Mouse (Mus musculus) brain, embryonic 14.5 days (tissue): ENCODE measurements around the gene Ccdc9.

ENCODE experiments used
- CTCF ChIP-seq: fragments of 200-500 bp; IDR thresholded peaks from 2 replicates; pipeline ENCODE4 v1.5.1; 2012; ENCODE audit warnings: inconsistent platforms, mild to moderate bottlenecking, moderate library complexity, borderline replicate concordance; ENCODE audit not compliant: insufficient read depth, insufficient read length; ENCODE audit errors: extremely low read depth
- POLR2A ChIP-seq: fragments of 200-500 bp; IDR thresholded peaks from 2 replicates; pipeline ENCODE4 v1.6.1; 2012; ENCODE audit warnings: mild to moderate bottlenecking, inconsistent platforms, borderline replicate concordance; ENCODE audit not compliant: poor library complexity, insufficient read depth, insufficient read length, severe bottlenecking; ENCODE audit errors: extremely low read depth

DNA sequence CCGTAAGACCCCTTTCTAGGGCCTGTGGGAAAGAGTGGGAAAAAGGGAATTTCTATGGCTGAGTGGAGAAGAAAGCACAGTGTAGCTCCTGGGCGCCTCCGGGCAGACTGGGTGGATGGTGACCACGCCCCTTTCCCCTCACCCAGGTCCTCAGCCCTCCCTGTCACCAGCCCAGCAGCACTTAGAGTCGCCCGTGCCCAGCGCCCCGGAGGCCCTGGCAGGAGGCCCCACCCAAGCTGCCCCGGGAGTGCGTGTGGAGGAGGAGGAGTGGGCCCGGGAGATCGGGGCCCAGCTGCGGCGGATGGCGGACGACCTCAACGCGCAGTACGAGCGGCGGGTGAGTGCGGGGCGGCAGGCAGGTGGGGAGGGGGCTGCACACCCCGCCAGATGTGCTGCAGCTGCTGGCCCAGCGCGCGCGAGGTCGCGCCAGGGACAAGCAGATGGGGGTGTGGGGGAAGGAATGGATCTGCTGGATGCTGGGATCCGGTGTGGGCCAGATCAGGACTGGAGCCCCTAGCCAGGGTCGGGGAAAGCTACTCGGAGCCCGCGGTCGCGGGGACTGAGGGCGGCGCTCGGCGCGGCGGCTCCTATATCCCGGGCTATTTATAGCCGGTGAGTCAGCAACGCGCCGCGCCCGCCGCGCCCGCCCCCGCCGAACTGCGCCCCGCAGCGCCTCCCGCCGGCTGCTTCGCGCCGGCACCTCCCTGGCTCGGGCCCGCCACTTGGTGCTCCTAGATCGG lies 27.1 kb upstream of the Ccdc9 start:
- TF ChIP-seq POLR2A (peak; percentile 86; the same call in 1 of the 2 replicates), CTCF (no peak)
